Mouse (Mus musculus) cerebellum, adult 9-10 months (tissue): ENCODE measurements at regions not wholly inside any gene's neighbourhood (a gene's known extent, or its start where the extent isn't known, plus 50 kb on each side); places are given as distances from the start of the nearest gene placed in this dataset.

Source experiments
- DNase-seq: peaks from one replicate; pipeline ENCODE4 v3.0.0; 2022

GRCm38 (mm10) chr2:78972288-78973117 is 104.6 kb downstream of the Ube2e3 start:
- DNase-seq: no peak

GRCm38 (mm10) chr2:78973811-78974210 is 105.9 kb downstream of the Ube2e3 start:
- DNase-seq: no peak

- DNase-seq: no peak
Measured at GRCm38 (mm10) chr2:78974683-78975392, 106.9 kb downstream of the Ube2e3 start.

- DNase-seq: no peak
Measured at GRCm38 (mm10) chr2:78975393-78975774, 107.5 kb downstream of the Ube2e3 start.

GRCm38 (mm10) chr2:78976084-78976483 is 108.2 kb downstream of the Ube2e3 start:
- DNase-seq: no peak

GRCm38 (mm10) chr2:78977632-78978397 is 109.9 kb downstream of the Ube2e3 start:
- no peak for DNase-seq

- no peak for DNase-seq
Measured at GRCm38 (mm10) chr2:78980019-78980418, 112.1 kb downstream of the Ube2e3 start.

GRCm38 (mm10) chr2:78980661-78981229 is 112.8 kb downstream of the Ube2e3 start:
- DNase-seq: no peak

- DNase-seq: no peak
Measured at GRCm38 (mm10) chr2:78983347-78983746, 115.4 kb downstream of the Ube2e3 start.

- DNase-seq: no peak
Measured at GRCm38 (mm10) chr2:78983944-78984498, 116.1 kb downstream of the Ube2e3 start.

- no peak for DNase-seq
Measured at GRCm38 (mm10) chr2:78986984-78987383, 119.1 kb downstream of the Ube2e3 start.

GRCm38 (mm10) chr2:78987388-78987787 is 119.5 kb downstream of the Ube2e3 start:
- no peak for DNase-seq

GRCm38 (mm10) chr2:78988224-78988623 is 120.3 kb downstream of the Ube2e3 start:
- DNase-seq: no peak

- no peak for DNase-seq
Measured at GRCm38 (mm10) chr2:78994800-78995555, 127.1 kb downstream of the Ube2e3 start.

GRCm38 (mm10) chr2:78998637-78999036 is 130.7 kb downstream of the Ube2e3 start:
- DNase-seq: no peak

GRCm38 (mm10) chr2:78999410-78999809 is 131.5 kb downstream of the Ube2e3 start:
- DNase-seq: no peak

GRCm38 (mm10) chr2:79004862-79005261 is 136.9 kb downstream of the Ube2e3 start:
- DNase-seq: no peak

- no peak for DNase-seq
Measured at GRCm38 (mm10) chr2:79008642-79009041, 140.7 kb downstream of the Ube2e3 start.

GRCm38 (mm10) chr2:79009791-79010190 is 141.9 kb downstream of the Ube2e3 start:
- DNase-seq: no peak

GRCm38 (mm10) chr2:79010273-79010672 is 142.3 kb downstream of the Ube2e3 start:
- no peak for DNase-seq

GRCm38 (mm10) chr2:79018732-79019423 is 151.0 kb downstream of the Ube2e3 start:
- DNase-seq: no peak
